Mouse (Mus musculus) forebrain, embryonic 10.5 days (tissue): ENCODE data around the gene Etv6. TPM values are rescaled to one million over a fixed set of nuclear protein-coding genes. Genes with fewer than 3 reads are reported as not detected.

ENCODE experiments used
- DNase-seq: peaks from one replicate; pipeline ENCODE4 v3.0.0-alpha.2; 2017; ENCODE audit warnings: low spot score; ENCODE audit errors: extremely low spot score
- H3K27ac ChIP-seq: fragments of 300-500 bp; sonication (generic); 2 replicates; pipeline ENCODE4 v1.5.1; 2016; ENCODE audit warnings: mild to moderate bottlenecking
- H3K27me3 ChIP-seq: fragments of 300-500 bp; sonication (generic); 2 replicates; pipeline ENCODE4 v1.6.1; 2016; ENCODE audit warnings: mild to moderate bottlenecking; ENCODE audit not compliant: poor library complexity, severe bottlenecking
- H3K36me3 ChIP-seq: fragments of 300-500 bp; sonication (generic); replicated peaks from 2 replicates; pipeline ENCODE4 v1.6.1; 2016; ENCODE audit warnings: mild to moderate bottlenecking, moderate library complexity
- H3K4me1 ChIP-seq: fragments of 300-500 bp; sonication (generic); 2 replicates; pipeline ENCODE4 v1.6.1; 2016
- H3K4me3 ChIP-seq: fragments of 300-500 bp; sonication (generic); 2 replicates; pipeline ENCODE4 v1.5.1; 2016; ENCODE audit warnings: mild to moderate bottlenecking, moderate library complexity
- H3K9me3 ChIP-seq: fragments of 300-500 bp; sonication (generic); 2 replicates; pipeline ENCODE4 v1.6.1; 2016; ENCODE audit warnings: mild to moderate bottlenecking, moderate library complexity
- WGBS: fragments of 180-500 bp; shearing (Covaris S2); methylation state at CpG from one replicate; pipeline ENCODE4 v1.1.7; 2016; 5-methylcytosine and 5-hydroxymethylcytosine counted together
- polyA plus RNA-seq: library from polyadenylated mRNA; unstranded; fragments of >200 nt; fragmentation: Nextera tagmentation; extraction: Ambion mirVana; gene quantifications from 2 replicates; pipeline ENCODE4 v1.2.1, GENCODE M21; 2016

Etv6 gene
- polyA plus RNA-seq, 1 experiment from 2014 or later, result 16.2 TPM

DNA sequence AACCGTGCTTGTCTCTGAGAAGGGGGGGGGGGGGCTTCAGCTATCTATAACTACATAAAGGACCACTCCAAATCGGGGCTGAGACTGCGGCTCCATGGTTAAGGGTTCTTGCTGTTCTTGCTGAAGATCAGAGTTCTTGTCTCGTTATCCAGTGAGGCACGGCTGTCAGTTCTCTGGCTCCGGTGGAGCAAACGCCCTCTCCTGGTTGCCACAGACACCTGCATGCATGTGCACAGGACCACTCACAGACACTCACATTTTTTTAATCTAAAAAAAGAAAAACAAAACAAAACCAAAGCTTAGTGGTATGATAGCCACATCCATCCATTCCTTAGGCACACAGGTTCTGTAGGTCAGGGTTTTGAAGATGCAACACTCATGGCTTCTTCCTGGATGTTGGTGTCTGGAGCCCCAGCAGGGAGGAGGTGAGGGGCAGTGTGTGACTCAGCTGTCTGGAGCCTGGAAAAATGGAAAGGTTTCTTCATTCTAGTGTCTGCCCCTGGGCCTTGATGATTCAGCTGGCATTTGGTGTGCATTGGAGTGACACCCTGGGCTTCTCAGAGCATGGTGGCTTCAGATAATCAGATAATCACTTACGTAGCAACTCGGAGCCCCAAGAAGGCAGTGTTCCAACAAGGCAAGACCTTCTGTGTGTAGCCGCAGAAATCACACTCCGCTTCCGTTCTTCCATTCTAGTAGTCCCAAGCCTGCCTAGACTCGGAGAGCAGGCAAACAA lies 262.6 kb downstream of the Etv6 start:
- H3K27ac ChIP-seq, result no peak overlapping the region
- no peaks in the 10 kb centered on the region for H3K9me3 ChIP-seq
- no peak for DNase-seq
- WGBS, result 84% methylated on average over 13 of the region's 13 CpGs
- no peaks in the 10 kb centered on the region for H3K36me3 ChIP-seq
- H3K27me3 ChIP-seq, result no peaks in the 10 kb centered on the region
- H3K4me1 ChIP-seq, result peaks cover 7% of the 10 kb centered on the region; the same call in 1 of the 2 replicates
- H3K4me3 ChIP-seq, result no peak overlapping the region

- H3K27ac ChIP-seq, result no peak overlapping the region
- WGBS, result 92% methylated on average over 1 of the region's 1 CpGs
- no peaks in the 10 kb centered on the region for H3K9me3 ChIP-seq
- H3K36me3 ChIP-seq, result no peaks in the 10 kb centered on the region
- H3K27me3 ChIP-seq, result no peaks in the 10 kb centered on the region
- no peaks in the 10 kb centered on the region for H3K4me1 ChIP-seq
- H3K4me3 ChIP-seq, result no peak overlapping the region
- DNase-seq, result no peak
Measured at GRCm38 (mm10) chr6:134301951-134302350, 266.5 kb downstream of the Etv6 start.

DNA sequence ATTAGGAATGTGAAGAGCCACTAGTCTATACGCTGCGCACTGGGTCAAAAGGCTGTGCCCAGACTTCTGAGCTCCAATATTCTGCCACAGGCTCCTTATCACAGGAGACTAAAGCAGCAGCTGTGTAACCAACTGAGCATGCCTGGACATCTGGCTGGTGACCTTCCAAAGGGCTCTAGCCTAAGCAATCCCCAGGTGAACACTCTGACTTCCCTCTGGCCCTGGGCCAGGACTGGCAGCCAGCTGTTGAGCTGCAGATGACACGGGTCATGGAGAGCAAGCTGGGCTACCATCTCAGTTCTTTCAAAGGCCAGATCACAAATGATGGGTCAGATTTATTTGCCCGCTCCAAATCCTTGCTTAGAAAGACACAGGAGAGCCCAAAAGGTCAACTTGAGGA lies 275.8 kb downstream of the Etv6 start:
- Histone ChIP-seq H3K4me3 (no peak overlapping the region), H3K27me3 (no peaks in the 10 kb centered on the region), H3K27ac (no peak overlapping the region), H3K36me3 (no peaks in the 10 kb centered on the region), H3K9me3 (no peaks in the 10 kb centered on the region), H3K4me1 (no peaks in the 10 kb centered on the region)
- no peak for DNase-seq
- 85% methylated on average over 4 of the region's 4 CpGs for WGBS

- Histone ChIP-seq H3K4me3 (no peak overlapping the region), H3K27ac (no peak overlapping the region), H3K4me1 (no peaks in the 10 kb centered on the region), H3K27me3 (no peaks in the 10 kb centered on the region), H3K36me3 (no peaks in the 10 kb centered on the region), H3K9me3 (no peaks in the 10 kb centered on the region)
- DNase-seq, result no peak
- WGBS, result 92% methylated on average over 8 of the region's 8 CpGs
Measured at GRCm38 (mm10) chr6:134312571-134312970, 277.1 kb downstream of the Etv6 start.

GRCm38 (mm10) chr6:134317371-134317770 lies 281.9 kb downstream of the Etv6 start:
- Histone ChIP-seq H3K4me3 (no peak overlapping the region), H3K4me1 (no peaks in the 10 kb centered on the region), H3K27me3 (no peaks in the 10 kb centered on the region), H3K27ac (no peak overlapping the region), H3K9me3 (no peaks in the 10 kb centered on the region), H3K36me3 (no peaks in the 10 kb centered on the region)
- DNase-seq, result no peak
- WGBS, result 94% methylated on average over 13 of the region's 13 CpGs

Other genes starting within 250 kb of the Etv6 start
- not detected in 2 replicates for gene Kap, start 181.9 kb upstream of the Etv6 start, polyA plus RNA-seq